1 mouse cellular context compared by ENCODE assay signal in the genomic region with DNA sequence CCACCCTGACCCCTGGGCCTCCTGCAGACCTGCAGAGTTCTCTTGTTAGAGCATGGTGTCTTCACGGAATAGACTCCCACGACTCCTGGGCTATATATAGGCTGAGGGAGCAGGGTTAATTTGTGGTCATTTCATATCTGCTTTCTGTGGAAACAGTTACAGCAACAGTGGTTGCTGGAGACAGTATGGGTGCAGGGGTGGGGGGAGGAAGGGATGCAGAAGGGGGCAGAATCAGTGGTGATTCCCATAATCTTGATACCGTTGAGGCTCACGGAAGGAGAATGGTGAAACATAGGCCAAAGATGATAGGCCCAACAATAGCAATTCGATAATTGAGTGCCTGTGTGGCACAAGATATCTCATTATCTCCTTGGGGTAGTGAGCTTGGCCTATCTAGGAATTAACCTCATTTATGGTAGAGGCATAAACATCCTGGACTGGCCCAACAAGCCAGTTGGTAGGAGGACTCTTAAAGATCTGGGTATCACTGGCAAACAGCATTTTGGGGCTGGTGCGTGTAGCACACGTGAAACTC.
A peak's percentile ranks its signal among the peaks of the same experiment; 100 is the strongest.
TF ChIP-seq lines count a peak whose summit lies in the region.

No protein-coding gene starts in this region.

TF ChIP-seq in MEL, 35 proteins besides CTCF, POLR2A, EP300 and RAD21 (continued from another document):
- TF ChIP-seq E2F4 (IDR thresholded peaks at IDR 0.05; ENCODE audit: borderline replicate concordance, low read depth, low read length), result 0 out of 2 replicates have a peak, but pooled peaks have one; percentile 23
- TF ChIP-seq MAZ (IDR thresholded peaks at IDR 0.05; ENCODE audit: low read depth, low read length), result peak; percentile 87; the same call in 1 of the 2 replicates
- peak; percentile 59 for TF ChIP-seq MXI1 (IDR thresholded peaks at IDR 0.05; ENCODE audit: low read depth, low read length)
- peak; percentile 95 for TF ChIP-seq RCOR1 (IDR thresholded peaks at IDR 0.05; ENCODE audit: low read depth, low read length)
- TF ChIP-seq ELF1 (IDR thresholded peaks at IDR 0.05; ENCODE audit: low read depth, low read length), result peak; percentile 27; the same call in 1 of the 2 replicates
- no peak for TF ChIP-seq CHD2 (IDR thresholded peaks at IDR 0.05; ENCODE audit: low read length)
- TF ChIP-seq GABPA (IDR thresholded peaks at IDR 0.05; ENCODE audit: low read depth, low read length), result no peak
- TF ChIP-seq KAT2A (conservative IDR thresholded peaks at IDR 0.05; ENCODE audit: low read depth, low read length), result no peak
- TF ChIP-seq ETS1 (IDR thresholded peaks at IDR 0.05; ENCODE audit: low read depth, low read length), result peak; percentile 93
- TF ChIP-seq NELFE (IDR thresholded peaks at IDR 0.05; ENCODE audit: low read depth, low read length), result peak; percentile 58
- TF ChIP-seq ZKSCAN1 (IDR thresholded peaks at IDR 0.05; ENCODE audit: low read depth, low read length), result no peak
- 0 out of 2 replicates have a peak, but pooled peaks have one; percentile 10 for TF ChIP-seq ZC3H11A (IDR thresholded peaks at IDR 0.05; ENCODE audit: low read depth, low read length)
- TF ChIP-seq MYB (IDR thresholded peaks at IDR 0.05; ENCODE audit: low read depth, low read length), result peak; percentile 78
- TF ChIP-seq SMC3 (IDR thresholded peaks at IDR 0.05; ENCODE audit: low read depth, low read length), result no peak
- no peak for TF ChIP-seq USF2 (IDR thresholded peaks at IDR 0.05; ENCODE audit: borderline replicate concordance in 1 of 2, insufficient read depth in 1 of 2, low read depth in 1 of 2, low read length in 2 of 2)
- TF ChIP-seq CHD1 (IDR thresholded peaks at IDR 0.05; ENCODE audit: low read depth, low read length), result 0 out of 2 replicates have a peak, but pooled peaks have one; percentile 29
- TF ChIP-seq POLR2AphosphoS5 (IDR thresholded peaks at IDR 0.05; ENCODE audit: borderline replicate concordance, low read depth, low read length), result no peak
- TF ChIP-seq GATA1 (IDR thresholded peaks at IDR 0.05; ENCODE audit: low read depth, low read length), result peak; percentile 97
- TF ChIP-seq POLR2AphosphoS2 (IDR thresholded peaks at IDR 0.05; ENCODE audit: low read length), result peak; percentile 76
- peak; percentile 98 for TF ChIP-seq MEF2A (IDR thresholded peaks at IDR 0.05; ENCODE audit: extremely low read depth, insufficient replicate concordance, low read depth, low read length, poor library complexity, severe bottlenecking)
- peak; percentile 74 for TF ChIP-seq TAL1 (IDR thresholded peaks at IDR 0.05; ENCODE audit: low read length)
- peak; percentile 96 for TF ChIP-seq TCF12 (IDR thresholded peaks at IDR 0.05; ENCODE audit: low read depth, low read length)
- peak; percentile 26; the same call in 1 of the 2 replicates for TF ChIP-seq HCFC1 (IDR thresholded peaks at IDR 0.05; ENCODE audit: low read depth, low read length)
